Mouse (Mus musculus): Measurements from ENCODE around the gene Ptger1. TPM values are rescaled to one million over a fixed set of nuclear protein-coding genes. Genes with fewer than 3 reads are reported as not detected.
A peak's percentile ranks its signal among the peaks of the same experiment; 100 is the strongest.

Ptger1 gene
- polyA plus RNA-seq, 1 experiment from 2014 or later: 0.31 TPM

DNA sequence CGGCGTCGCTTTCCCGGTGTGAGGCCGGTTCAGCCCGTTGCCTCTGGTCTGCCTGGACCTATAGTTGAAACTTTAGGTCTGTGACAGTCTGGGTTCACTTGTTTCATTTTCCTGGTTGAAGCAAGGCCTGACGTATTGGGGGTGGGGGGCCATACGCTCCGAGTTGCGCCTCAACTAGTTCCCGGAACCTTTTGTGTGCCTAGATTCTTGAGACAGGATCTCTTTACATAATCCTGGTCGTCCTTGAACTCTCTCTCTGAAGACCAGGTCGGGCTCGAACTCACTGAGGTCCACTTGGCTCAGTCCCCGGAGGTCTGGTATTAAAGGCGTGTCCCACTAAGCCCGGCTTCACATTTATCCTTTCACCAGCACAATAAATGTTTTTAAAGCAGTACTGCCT lies 49.3 kb downstream of the Ptger1 start:
- Histone ChIP-seq H3K9me3 (ENCODE audit: control insufficient read depth, low read length) (no peaks in the 10 kb centered on the region), H3K4me2 (peak overlapping the region; percentile 92), H3K4me1 (ENCODE audit: control insufficient read depth, insufficient read depth, low read length) (peaks cover 11% of the 10 kb centered on the region), H3K27ac (ENCODE audit: low read depth, low read length) (no peak overlapping the region), H3K36me3 (ENCODE audit: control insufficient read depth, insufficient read depth, low read length) (peaks cover 12% of the 10 kb centered on the region), H3K27me3 (ENCODE audit: control insufficient read depth, insufficient read depth, low read length) (no peaks in the 10 kb centered on the region), H3K4me3 (ENCODE audit: low read depth, low read length) (peak overlapping the region; percentile 92), H3K9ac (ENCODE audit: low read length) (peak overlapping the region; percentile 91)
- WGBS: under 1% methylated on average over 17 of the region's 17 CpGs
- no peak for DNase-seq (ENCODE audit: low spot score, missing footprints)
- ATAC-seq (ENCODE audit: low FRiP score): no peak

DNA sequence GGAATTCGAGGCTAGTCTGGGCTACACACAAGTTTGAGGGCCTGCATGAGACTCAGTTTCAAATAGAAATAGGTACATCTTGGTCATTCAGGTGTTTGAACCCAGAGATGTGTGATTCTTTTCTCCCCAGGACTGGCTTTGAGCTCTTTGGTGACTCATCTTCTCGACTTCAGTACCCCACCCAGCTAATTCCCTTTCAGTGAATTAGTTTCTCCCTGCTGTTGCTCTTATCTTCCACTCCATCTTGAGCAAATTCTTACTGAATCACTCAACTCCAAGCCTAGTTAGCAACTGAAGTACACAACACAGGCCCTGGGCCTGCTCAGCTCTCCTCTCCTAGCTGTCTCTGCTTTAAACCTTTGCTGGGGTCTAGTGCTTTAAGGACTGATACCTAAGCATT lies 50.1 kb downstream of the Ptger1 start:
- Histone ChIP-seq H3K4me2 (peak overlapping the region; percentile 92), H3K36me3 (ENCODE audit: control insufficient read depth, insufficient read depth, low read length) (peaks cover 17% of the 10 kb centered on the region), H3K9ac (ENCODE audit: low read length) (0 out of 2 replicates have a peak overlapping the region, but pooled peaks have one; percentile 13), H3K27ac (ENCODE audit: low read depth, low read length) (no peak overlapping the region), H3K4me1 (ENCODE audit: control insufficient read depth, insufficient read depth, low read length) (peaks cover 11% of the 10 kb centered on the region), H3K4me3 (ENCODE audit: low read depth, low read length) (no peak overlapping the region; the same call in 1 of the 2 replicates), H3K9me3 (ENCODE audit: control insufficient read depth, low read length) (no peaks in the 10 kb centered on the region), H3K27me3 (ENCODE audit: control insufficient read depth, insufficient read depth, low read length) (no peaks in the 10 kb centered on the region)
- DNase-seq (ENCODE audit: low spot score, missing footprints) (no peak), ATAC-seq (ENCODE audit: low FRiP score) (no peak)
- 74% methylated on average over 2 of the region's 2 CpGs for WGBS

DNA sequence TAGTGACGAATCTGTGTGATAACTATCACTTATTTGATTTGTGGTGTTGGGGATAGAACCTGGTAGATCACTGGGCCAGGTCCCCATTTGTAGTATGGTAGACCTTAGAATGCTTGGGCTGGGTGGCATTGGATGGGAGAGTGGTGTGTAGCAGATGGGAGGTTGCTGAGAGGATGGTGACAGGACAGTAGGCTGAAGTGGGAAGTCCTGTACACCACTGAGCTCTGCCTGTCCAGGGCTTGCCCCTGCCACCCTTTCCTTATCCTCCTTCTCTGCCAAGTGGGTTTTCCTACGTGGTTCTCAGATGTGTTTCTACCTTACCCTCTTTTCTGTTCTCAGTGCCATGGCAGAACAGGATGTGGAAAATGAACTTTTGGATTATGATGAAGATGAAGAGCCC lies 52.6 kb downstream of the Ptger1 start:
- no peak for ATAC-seq (ENCODE audit: low FRiP score)

DNA sequence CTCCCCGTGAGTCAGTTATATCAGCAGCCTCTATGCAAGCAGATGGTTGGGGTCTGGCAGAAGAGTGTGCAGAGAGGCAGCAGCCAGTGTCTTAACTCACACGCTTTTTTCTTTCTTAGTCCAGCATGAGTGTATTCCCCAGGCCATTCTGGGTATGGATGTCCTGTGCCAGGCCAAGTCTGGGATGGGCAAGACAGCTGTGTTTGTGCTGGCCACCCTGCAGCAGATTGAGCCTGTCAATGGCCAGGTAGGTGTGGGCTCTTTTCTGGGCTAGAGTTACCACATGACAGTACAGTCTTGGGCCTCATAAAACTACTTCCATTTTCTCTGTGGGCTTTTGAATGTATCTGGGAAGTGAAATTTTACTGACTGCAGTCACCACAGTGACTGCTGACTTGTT lies 53.2 kb downstream of the Ptger1 start:
- Histone ChIP-seq H3K9me3 (ENCODE audit: control insufficient read depth, low read length) (no peaks in the 10 kb centered on the region), H3K4me3 (ENCODE audit: low read depth, low read length) (no peak overlapping the region), H3K4me2 (no peak overlapping the region), H3K27me3 (ENCODE audit: control insufficient read depth, insufficient read depth, low read length) (no peaks in the 10 kb centered on the region), H3K4me1 (ENCODE audit: control insufficient read depth, insufficient read depth, low read length) (peaks cover 11% of the 10 kb centered on the region), H3K27ac (ENCODE audit: low read depth, low read length) (no peak overlapping the region), H3K9ac (ENCODE audit: low read length) (no peak overlapping the region), H3K36me3 (ENCODE audit: control insufficient read depth, insufficient read depth, low read length) (peaks cover 34% of the 10 kb centered on the region)
- DNase-seq (ENCODE audit: low spot score, missing footprints) (no peak), ATAC-seq (ENCODE audit: low FRiP score) (no peak)
- WGBS: 98% methylated on average over 2 of the region's 2 CpGs

More for the DNA sequence above, 52.6 kb downstream of the Ptger1 start:
- no peak overlapping the region for H3K27ac ChIP-seq (ENCODE audit: low read depth, low read length)
- no peak overlapping the region for H3K4me2 ChIP-seq
- H3K9ac ChIP-seq (ENCODE audit: low read length): no peak overlapping the region
- WGBS: 97% methylated on average over 2 of the region's 2 CpGs
- peaks cover 34% of the 10 kb centered on the region for H3K36me3 ChIP-seq (ENCODE audit: control insufficient read depth, insufficient read depth, low read length)
- H3K4me1 ChIP-seq (ENCODE audit: control insufficient read depth, insufficient read depth, low read length): peaks cover 11% of the 10 kb centered on the region
- no peaks in the 10 kb centered on the region for H3K9me3 ChIP-seq (ENCODE audit: control insufficient read depth, low read length)
- H3K4me3 ChIP-seq (ENCODE audit: low read depth, low read length): no peak overlapping the region
- DNase-seq (ENCODE audit: low spot score, missing footprints): no peak
- H3K27me3 ChIP-seq (ENCODE audit: control insufficient read depth, insufficient read depth, low read length): no peaks in the 10 kb centered on the region

DNA sequence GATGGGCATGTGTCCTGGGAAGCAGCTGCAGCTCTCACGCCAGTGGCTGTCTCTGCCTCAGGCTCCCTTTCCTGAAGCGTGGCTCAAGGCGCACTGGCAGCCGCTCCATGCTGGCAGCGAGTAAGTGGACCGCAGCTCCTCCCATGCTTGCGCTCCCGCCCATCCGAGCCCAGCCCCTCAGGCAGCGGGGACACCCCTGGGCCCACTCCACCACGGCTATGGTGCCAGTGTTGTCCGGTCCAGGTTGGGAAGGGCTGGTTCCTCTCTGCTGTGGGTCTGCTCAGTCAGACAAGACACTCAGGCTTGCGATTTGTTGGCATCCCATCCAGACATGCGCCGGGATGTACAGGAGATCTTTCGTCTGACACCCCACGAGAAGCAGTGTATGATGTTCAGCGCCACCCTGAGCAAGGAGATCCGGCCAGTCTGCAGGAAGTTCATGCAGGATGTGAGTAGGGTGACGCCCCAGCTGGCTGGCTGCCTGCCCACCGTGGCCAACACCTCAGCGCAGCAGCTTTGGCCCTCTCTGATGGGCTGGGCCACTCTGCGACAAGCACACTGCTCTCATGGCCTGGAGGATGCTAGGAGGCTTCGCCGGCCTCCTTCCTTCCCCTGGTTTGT lies 55.0 kb downstream of the Ptger1 start:
- Histone ChIP-seq H3K4me1 (ENCODE audit: control insufficient read depth, insufficient read depth, low read length) (peaks cover 5% of the 10 kb centered on the region), H3K27me3 (ENCODE audit: control insufficient read depth, insufficient read depth, low read length) (no peaks in the 10 kb centered on the region), H3K4me2 (no peak overlapping the region), H3K4me3 (ENCODE audit: low read depth, low read length) (no peak overlapping the region), H3K36me3 (ENCODE audit: control insufficient read depth, insufficient read depth, low read length) (peaks cover 45% of the 10 kb centered on the region), H3K9ac (ENCODE audit: low read length) (no peak overlapping the region), H3K27ac (ENCODE audit: low read depth, low read length) (no peak overlapping the region), H3K9me3 (ENCODE audit: control insufficient read depth, low read length) (no peaks in the 10 kb centered on the region)
- ATAC-seq (ENCODE audit: low FRiP score): no peak
- no peak for DNase-seq (ENCODE audit: low spot score, missing footprints)
- 92% methylated on average over 25 of the region's 25 CpGs for WGBS

Other genes starting within 250 kb of the Ptger1 start
- 199 and 213 TPM in 2 replicates for gene Scoc, start 208.3 kb upstream of the Ptger1 start, polyA plus RNA-seq (2014; fragmentation: Nextera tagmentation; extraction: Ambion mirVana)
- gene Olfr370, start 130.9 kb upstream of the Ptger1 start, polyA plus RNA-seq (2014; fragmentation: Nextera tagmentation; extraction: Ambion mirVana): not detected in 2 replicates
- gene Ndufb7, start 100.0 kb upstream of the Ptger1 start, polyA plus RNA-seq (2014; fragmentation: Nextera tagmentation; extraction: Ambion mirVana): 351 and 359 TPM in 2 replicates
- gene Tecr, start 58.7 kb upstream of the Ptger1 start, polyA plus RNA-seq (2014; fragmentation: Nextera tagmentation; extraction: Ambion mirVana): 680 and 686 TPM in 2 replicates
- 61.1 and 71.3 TPM in 2 replicates for gene Dnajb1, start 58.5 kb upstream of the Ptger1 start, polyA plus RNA-seq (2014; fragmentation: Nextera tagmentation; extraction: Ambion mirVana)
- gene Gipc1, start 14.0 kb upstream of the Ptger1 start, polyA plus RNA-seq (2014; fragmentation: Nextera tagmentation; extraction: Ambion mirVana): 184 TPM in 2 replicates
- gene Pkn1, start 32.5 kb downstream of the Ptger1 start, polyA plus RNA-seq (2014; fragmentation: Nextera tagmentation; extraction: Ambion mirVana): 18.6 and 20.3 TPM in 2 replicates
- gene Ddx39, start 48.5 kb downstream of the Ptger1 start, polyA plus RNA-seq (2014; fragmentation: Nextera tagmentation; extraction: Ambion mirVana): 223 and 253 TPM in 2 replicates
- gene Adgre5, start 74.6 kb downstream of the Ptger1 start, polyA plus RNA-seq (2014; fragmentation: Nextera tagmentation; extraction: Ambion mirVana): 10.9 and 12.8 TPM in 2 replicates
- gene Adgrl1, start 233.4 kb downstream of the Ptger1 start, polyA plus RNA-seq (2014; fragmentation: Nextera tagmentation; extraction: Ambion mirVana): 13.7 and 16.4 TPM in 2 replicates